Mouse (Mus musculus) heart, embryonic 15.5 days (tissue): Measurements from ENCODE around the gene Stk16. TPM values are rescaled to one million over a fixed set of nuclear protein-coding genes. Genes with fewer than 3 reads are reported as not detected.
A peak's percentile ranks its signal among the peaks of the same experiment; 100 is the strongest.

Experiments
- ATAC-seq: fragments of 200-750 bp; cut with Nextera tagmentation; replicated peaks from 2 replicates; pipeline ENCODE4 v1.8.0; 2017; ENCODE audit warnings: low read depth, moderate TSS enrichment; ENCODE audit not compliant: insufficient number of reproducible peaks, insufficient read depth, low FRiP score
- H3K27ac ChIP-seq: fragments of 300-500 bp; sonication (generic); 2 replicates; pipeline ENCODE4 v1.5.1; 2015; ENCODE audit warnings: mild to moderate bottlenecking, inconsistent platforms
- H3K27me3 ChIP-seq: fragments of 300-500 bp; sonication (generic); 2 replicates; pipeline ENCODE4 v1.6.1; 2015; ENCODE audit warnings: inconsistent platforms
- H3K36me3 ChIP-seq: fragments of 300-500 bp; sonication (generic); 2 replicates; pipeline ENCODE4 v1.6.1; 2015; ENCODE audit warnings: mild to moderate bottlenecking, inconsistent platforms
- H3K4me1 ChIP-seq: fragments of 300-500 bp; sonication (generic); replicated peaks from 2 replicates; pipeline ENCODE4 v1.6.1; 2015; ENCODE audit warnings: inconsistent platforms
- H3K4me2 ChIP-seq: fragments of 300-500 bp; sonication (generic); 2 replicates; pipeline ENCODE4 v1.6.1; 2015; ENCODE audit warnings: inconsistent platforms, mild to moderate bottlenecking, moderate library complexity
- H3K4me3 ChIP-seq: fragments of 300-500 bp; sonication (generic); 2 replicates; pipeline ENCODE4 v1.5.1; 2015; ENCODE audit warnings: mild to moderate bottlenecking, inconsistent platforms
- H3K9ac ChIP-seq: fragments of 300-500 bp; sonication (generic); 2 replicates; pipeline ENCODE4 v1.6.1; 2015; ENCODE audit warnings: mild to moderate bottlenecking, inconsistent platforms
- H3K9me3 ChIP-seq: fragments of 300-500 bp; sonication (generic); replicated peaks from 2 replicates; pipeline ENCODE4 v1.6.1; 2016; ENCODE audit warnings: inconsistent platforms
- WGBS: fragments of 180-500 bp; shearing (Covaris S2); methylation state at CpG from one replicate; pipeline ENCODE4 v1.1.7; 2015; ENCODE audit warnings: mixed read lengths; 5-methylcytosine and 5-hydroxymethylcytosine counted together
- polyA plus RNA-seq: library from polyadenylated mRNA; unstranded; fragments of >200 nt; fragmentation: Nextera tagmentation; extraction: Ambion mirVana; gene quantifications from 2 replicates; pipeline ENCODE4 v1.2.1, GENCODE M21; 2015

Stk16 gene
- polyA plus RNA-seq, 1 experiment from 2014 or later = 73.6 TPM

DNA sequence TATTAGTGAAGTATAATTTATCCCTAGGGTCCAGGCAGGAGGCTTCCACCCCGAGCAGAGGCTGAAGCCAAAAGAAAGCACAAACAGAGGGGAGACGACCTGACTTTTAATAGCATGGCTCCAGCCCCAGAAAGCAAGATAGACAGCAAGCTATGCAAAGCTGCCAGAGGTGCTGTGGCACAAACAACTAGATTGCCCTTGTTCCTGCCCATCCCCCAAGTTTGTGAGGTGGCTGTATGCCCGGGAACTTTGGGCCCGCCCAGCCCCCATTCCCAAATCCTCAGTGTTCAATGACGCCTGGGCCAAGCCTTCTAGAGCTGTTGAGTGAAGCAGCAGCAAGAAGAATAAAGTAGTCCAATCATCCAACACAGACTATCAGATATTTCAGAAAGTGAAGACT, 4.2 kb downstream of the Stk16 start:
- ATAC-seq = no peak
- H3K27ac ChIP-seq = 0 out of 2 replicates have a peak overlapping the region, but pooled peaks have one; percentile 18
- peaks cover 19% of the 10 kb centered on the region; the same call in 1 of the 2 replicates for H3K27me3 ChIP-seq
- WGBS = 61% methylated on average over 5 of the region's 5 CpGs
- H3K4me1 ChIP-seq = peaks cover 47% of the 10 kb centered on the region
- no peak overlapping the region for H3K4me3 ChIP-seq
- no peaks in the 10 kb centered on the region for H3K9me3 ChIP-seq
- no peak overlapping the region for H3K9ac ChIP-seq
- H3K4me2 ChIP-seq = no peak overlapping the region
- H3K36me3 ChIP-seq = peaks cover 29% of the 10 kb centered on the region

DNA sequence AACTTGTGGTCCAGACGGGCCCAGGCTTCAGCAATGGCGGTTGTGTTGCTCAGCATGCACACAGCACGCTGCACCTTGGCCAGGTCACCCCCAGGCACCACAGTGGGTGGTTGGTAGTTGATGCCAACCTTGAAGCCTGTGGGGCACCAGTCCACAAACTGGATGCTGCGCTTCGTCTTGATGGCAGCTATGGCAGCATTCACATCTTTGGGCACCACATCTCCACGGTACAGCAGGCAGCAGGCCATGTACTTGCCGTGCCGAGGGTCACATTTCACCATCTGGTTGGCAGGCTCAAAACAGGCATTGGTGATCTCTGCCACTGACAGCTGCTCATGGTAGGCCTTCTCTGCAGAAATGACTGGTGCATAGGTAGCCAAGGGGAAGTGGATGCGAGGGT, 5.1 kb downstream of the Stk16 start:
- WGBS = 91% methylated on average over 9 of the region's 9 CpGs
- peaks cover 24% of the 10 kb centered on the region for H3K27me3 ChIP-seq
- H3K9ac ChIP-seq = no peak overlapping the region
- H3K27ac ChIP-seq = no peak overlapping the region
- no peak overlapping the region for H3K4me2 ChIP-seq
- H3K36me3 ChIP-seq = peaks cover 29% of the 10 kb centered on the region
- no peak overlapping the region for H3K4me3 ChIP-seq
- H3K9me3 ChIP-seq = no peaks in the 10 kb centered on the region
- H3K4me1 ChIP-seq = peaks cover 42% of the 10 kb centered on the region
- no peak for ATAC-seq

DNA sequence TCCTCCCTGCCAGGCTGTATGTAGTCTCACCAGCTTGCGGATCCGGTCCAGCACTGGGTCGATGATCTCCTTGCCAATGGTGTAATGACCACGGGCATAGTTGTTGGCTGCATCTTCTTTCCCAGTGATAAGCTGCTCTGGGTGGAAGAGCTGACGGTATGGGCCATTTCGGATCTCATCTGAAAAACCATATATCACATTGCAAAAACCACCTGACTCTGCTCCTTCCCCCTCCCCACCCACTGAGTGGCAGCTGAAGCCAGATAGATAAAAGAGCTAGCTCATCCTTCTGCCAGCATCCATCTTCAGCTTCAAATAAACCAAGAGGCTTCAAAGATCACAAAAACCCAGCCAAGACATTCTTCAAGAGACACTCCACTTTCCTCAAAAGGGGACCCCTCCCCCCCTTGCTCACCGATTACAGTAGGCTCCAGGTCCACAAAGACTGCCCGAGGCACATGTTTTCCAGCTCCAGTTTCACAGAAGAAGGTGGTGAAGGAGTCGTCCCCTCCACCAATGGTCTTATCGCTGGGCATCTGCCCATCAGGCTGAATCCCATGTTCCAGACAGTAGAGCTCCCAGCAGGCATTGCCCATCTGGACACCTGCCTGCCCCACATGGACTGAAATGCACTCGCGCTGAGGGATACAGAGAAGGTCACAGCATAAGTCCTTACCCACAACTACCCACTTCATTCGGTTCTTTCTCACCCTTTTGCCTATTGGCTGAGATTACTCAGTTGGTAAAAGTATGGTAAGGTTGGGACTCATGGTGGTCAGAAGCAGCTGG, 6.4 kb downstream of the Stk16 start:
- peaks cover 29% of the 10 kb centered on the region for H3K36me3 ChIP-seq
- peaks cover 32% of the 10 kb centered on the region for H3K4me1 ChIP-seq
- 68% methylated on average over 13 of the region's 13 CpGs for WGBS
- ATAC-seq = no peak
- H3K4me3 ChIP-seq = peak overlapping the region; percentile 72; the same call in 1 of the 2 replicates
- H3K9ac ChIP-seq = no peak overlapping the region
- peak overlapping the region; percentile 98 for H3K4me2 ChIP-seq
- H3K9me3 ChIP-seq = no peaks in the 10 kb centered on the region
- H3K27me3 ChIP-seq = peaks cover 31% of the 10 kb centered on the region
- no peak overlapping the region for H3K27ac ChIP-seq

DNA sequence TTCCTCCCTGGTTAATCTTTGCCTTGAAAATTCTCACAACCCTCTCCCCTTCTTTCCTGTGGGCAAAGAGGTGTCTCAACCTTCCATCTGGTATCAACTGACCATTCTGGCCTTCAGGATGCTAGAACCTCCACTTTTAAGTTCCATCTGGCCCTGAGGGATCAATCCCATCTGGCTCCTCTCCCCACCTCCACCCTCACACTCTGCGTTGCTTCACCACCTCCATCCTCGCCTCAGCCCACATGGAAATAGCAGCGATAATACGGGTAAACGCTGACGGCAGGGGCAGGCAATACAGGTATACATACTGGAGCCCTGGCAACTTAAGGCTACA, 7.2 kb downstream of the Stk16 start:
- WGBS = under 1% methylated on average over 6 of the region's 6 CpGs
- ATAC-seq = no peak
- H3K27me3 ChIP-seq = peaks cover 31% of the 10 kb centered on the region
- H3K4me2 ChIP-seq = peak overlapping the region; percentile 98
- H3K27ac ChIP-seq = peak overlapping the region; percentile 38; the same call in 1 of the 2 replicates
- H3K36me3 ChIP-seq = peaks cover 26% of the 10 kb centered on the region
- no peaks in the 10 kb centered on the region for H3K9me3 ChIP-seq
- peaks cover 26% of the 10 kb centered on the region for H3K4me1 ChIP-seq
- H3K4me3 ChIP-seq = peak overlapping the region; percentile 72
- peak overlapping the region; percentile 67 for H3K9ac ChIP-seq

DNA sequence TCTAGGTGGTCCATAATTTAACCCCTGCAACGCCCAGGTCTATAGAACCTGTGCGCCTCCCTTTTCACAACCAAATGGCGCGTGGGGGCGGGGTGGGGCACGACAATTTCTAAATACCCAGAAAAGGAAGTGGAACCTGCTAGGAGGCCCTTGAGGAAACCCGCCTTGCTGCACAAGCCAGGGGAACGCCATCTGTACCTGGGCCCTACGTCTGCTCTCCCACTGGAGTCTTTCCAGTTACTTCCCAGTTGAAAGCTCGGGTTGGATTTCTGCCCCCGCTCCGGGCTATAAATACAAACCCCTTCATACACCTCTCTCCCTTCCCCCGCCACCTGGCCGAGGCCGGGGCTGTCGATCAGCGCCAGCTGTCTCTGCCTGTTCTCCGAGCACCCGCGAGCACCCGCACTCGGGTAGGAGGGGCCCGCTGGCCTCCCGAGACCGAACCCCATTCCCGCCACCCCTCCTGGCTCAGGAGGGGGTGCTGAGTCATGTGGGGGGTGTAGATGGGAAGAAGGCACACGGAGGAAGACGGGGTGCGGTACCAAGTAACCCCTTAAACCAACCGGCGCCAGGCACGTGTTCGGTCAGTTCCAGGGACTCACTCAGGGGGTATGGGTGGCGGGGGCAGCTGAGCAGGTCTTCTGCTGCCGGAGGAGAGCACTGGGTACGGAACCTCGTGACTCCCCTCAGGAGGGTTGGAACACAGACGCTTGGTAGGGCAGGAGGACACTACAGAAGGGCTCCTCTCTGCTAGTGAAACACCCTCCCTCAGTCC, 7.8 kb downstream of the Stk16 start:
- peaks cover 31% of the 10 kb centered on the region for H3K27me3 ChIP-seq
- ATAC-seq = peak; percentile 54
- WGBS = 2% methylated on average over 38 of the region's 38 CpGs
- peaks cover 23% of the 10 kb centered on the region for H3K36me3 ChIP-seq
- peak overlapping the region; percentile 98 for H3K4me2 ChIP-seq
- peak overlapping the region; percentile 67 for H3K9ac ChIP-seq
- H3K4me3 ChIP-seq = peak overlapping the region; percentile 72
- peak overlapping the region; percentile 38 for H3K27ac ChIP-seq
- peaks cover 26% of the 10 kb centered on the region for H3K4me1 ChIP-seq
- H3K9me3 ChIP-seq = no peaks in the 10 kb centered on the region

DNA sequence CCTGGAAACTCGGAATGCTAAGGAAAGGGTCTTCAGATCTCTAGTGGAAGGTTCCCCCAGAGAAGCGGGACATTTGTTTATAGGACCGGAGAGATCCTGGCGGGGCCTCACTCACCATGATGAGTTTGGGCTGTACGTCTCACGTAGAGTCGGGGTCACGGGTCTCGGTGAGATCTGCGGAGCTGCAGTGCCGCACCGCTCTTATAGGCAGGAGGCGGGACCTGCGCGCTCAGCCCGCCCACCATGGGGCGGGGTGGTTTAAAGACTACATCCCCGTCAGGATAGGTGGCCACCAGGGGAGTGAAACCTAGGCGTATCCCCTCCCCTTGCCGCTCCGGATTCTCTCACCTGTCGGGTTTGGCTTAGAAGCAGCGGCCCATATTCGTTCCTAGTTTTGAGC, 8.4 kb downstream of the Stk16 start:
- H3K4me2 ChIP-seq = peak overlapping the region; percentile 98
- peak; percentile 87 for ATAC-seq
- H3K4me1 ChIP-seq = peaks cover 26% of the 10 kb centered on the region
- WGBS = 0% methylated on average over 24 of the region's 24 CpGs
- no peaks in the 10 kb centered on the region for H3K9me3 ChIP-seq
- peak overlapping the region; percentile 67 for H3K9ac ChIP-seq
- peak overlapping the region; percentile 72 for H3K4me3 ChIP-seq
- H3K27me3 ChIP-seq = peaks cover 31% of the 10 kb centered on the region
- H3K36me3 ChIP-seq = peaks cover 17% of the 10 kb centered on the region
- H3K27ac ChIP-seq = peak overlapping the region; percentile 38

DNA sequence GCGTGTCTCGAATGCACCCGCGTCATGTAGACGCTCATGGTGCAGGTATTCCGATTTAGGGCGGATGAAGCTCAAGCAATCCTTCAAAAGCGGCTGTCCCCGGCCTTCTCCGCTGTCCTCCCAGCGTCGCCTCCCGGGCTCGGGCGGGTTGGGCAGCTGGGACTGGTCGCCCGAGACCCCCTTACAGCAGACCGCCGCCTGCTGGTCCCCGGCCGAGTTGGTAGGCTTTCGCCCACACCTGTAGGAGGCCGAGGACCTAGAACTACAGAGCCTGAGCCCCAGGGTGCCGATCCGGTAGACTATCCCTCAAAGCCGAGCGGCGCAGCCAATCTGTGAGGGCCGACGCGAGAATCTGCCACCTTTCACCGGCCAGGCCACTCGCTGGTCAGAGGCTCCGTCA, 8.9 kb downstream of the Stk16 start, which contains the start of gene Tuba4a:
Tuba4a (minus strand) TSS at position 335 of the 400 bp plus-strand sequence.
- peaks cover 13% of the 10 kb centered on the region; the same call in 1 of the 2 replicates for H3K36me3 ChIP-seq
- no peaks in the 10 kb centered on the region for H3K9me3 ChIP-seq
- peak within 1 kb of the TSS; percentile 38 for H3K27ac ChIP-seq
- H3K27me3 ChIP-seq = peaks cover 31% of the 10 kb centered on the region
- H3K4me1 ChIP-seq = peaks cover 24% of the 10 kb centered on the region
- peak; percentile 48 for ATAC-seq
- WGBS = 2% methylated on average over 34 of the region's 34 CpGs
- H3K4me3 ChIP-seq = peak within 1 kb of the TSS; percentile 72
- H3K9ac ChIP-seq = peak within 1 kb of the TSS; percentile 67
- H3K4me2 ChIP-seq = peak within 1 kb of the TSS; percentile 98

DNA sequence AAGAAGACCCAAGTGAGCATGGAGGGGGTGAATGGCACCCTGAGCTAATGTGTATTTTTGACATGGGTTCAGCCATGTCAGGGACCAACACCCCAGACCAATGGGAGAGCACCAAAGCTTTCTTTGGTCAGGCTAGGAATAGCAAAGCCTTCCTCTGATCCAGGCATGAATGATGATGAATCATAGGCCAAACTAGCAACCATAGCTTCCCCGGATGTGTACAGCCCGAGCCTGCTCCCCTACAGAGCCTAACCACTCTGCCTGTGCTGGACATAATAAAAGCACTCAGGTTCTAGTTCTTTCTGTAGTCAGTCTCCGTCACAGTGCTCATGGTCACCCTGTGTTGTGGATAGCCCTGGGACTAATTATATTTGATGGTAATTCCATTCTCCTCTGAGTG, 10.9 kb downstream of the Stk16 start:
- Histone ChIP-seq H3K4me2 (no peak overlapping the region), H3K4me3 (no peak overlapping the region), H3K9ac (no peak overlapping the region), H3K9me3 (no peaks in the 10 kb centered on the region), H3K27ac (no peak overlapping the region), H3K27me3 (peaks cover 31% of the 10 kb centered on the region), H3K4me1 (peaks cover 22% of the 10 kb centered on the region), H3K36me3 (no peaks in the 10 kb centered on the region)
- no peak for ATAC-seq
- 70% methylated on average over 3 of the region's 3 CpGs for WGBS

DNA sequence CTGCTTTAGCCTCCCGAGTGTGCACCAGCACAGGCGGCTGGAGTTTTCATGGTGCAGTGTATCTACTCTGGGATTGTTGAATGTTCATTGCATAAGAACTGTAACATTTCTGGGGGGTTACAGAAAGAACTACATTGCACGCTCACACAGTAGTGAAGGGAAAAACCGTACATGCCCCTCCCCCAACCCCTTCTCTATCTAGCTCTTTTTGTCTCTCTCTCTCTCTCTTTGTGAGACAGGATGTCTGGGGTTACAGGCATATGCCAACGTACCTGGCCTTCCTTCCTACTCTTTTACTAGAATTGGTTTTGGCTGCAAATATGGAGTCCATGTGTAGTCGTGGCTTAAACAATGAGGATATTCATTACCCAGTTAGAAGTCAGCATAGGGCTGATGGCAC, 12.3 kb downstream of the Stk16 start:
- 61% methylated on average over 6 of the region's 6 CpGs for WGBS
- H3K27ac ChIP-seq = no peak overlapping the region
- no peaks in the 10 kb centered on the region for H3K36me3 ChIP-seq
- peaks cover 27% of the 10 kb centered on the region for H3K4me1 ChIP-seq
- no peak for ATAC-seq
- H3K4me2 ChIP-seq = no peak overlapping the region
- H3K9ac ChIP-seq = no peak overlapping the region
- H3K27me3 ChIP-seq = peaks cover 27% of the 10 kb centered on the region
- no peaks in the 10 kb centered on the region for H3K9me3 ChIP-seq
- H3K4me3 ChIP-seq = no peak overlapping the region

DNA sequence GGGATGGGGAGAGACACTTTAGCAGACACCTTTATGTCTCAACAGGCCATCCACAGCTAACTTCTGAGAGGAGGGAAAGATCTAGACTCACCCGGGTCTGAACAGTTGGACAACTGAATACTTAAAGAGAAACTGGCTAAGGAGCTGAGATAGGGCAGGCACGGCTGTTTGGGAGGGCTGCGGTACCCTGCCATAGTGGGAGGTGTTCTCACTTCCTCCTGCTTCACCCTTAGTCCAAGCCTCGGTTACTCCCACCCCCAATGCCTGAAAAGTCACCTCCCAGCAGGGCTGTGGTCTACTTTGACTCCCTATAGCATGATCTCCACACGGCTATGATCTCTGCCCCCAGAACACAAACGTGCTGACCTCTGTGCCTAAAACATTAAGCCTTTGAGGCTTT, 12.9 kb downstream of the Stk16 start:
- Histone ChIP-seq H3K4me3 (no peak overlapping the region), H3K27ac (no peak overlapping the region), H3K4me1 (peaks cover 21% of the 10 kb centered on the region), H3K9ac (no peak overlapping the region), H3K9me3 (no peaks in the 10 kb centered on the region), H3K36me3 (no peaks in the 10 kb centered on the region), H3K27me3 (peaks cover 25% of the 10 kb centered on the region), H3K4me2 (no peak overlapping the region)
- WGBS = 31% methylated on average over 6 of the region's 6 CpGs
- no peak for ATAC-seq

DNA sequence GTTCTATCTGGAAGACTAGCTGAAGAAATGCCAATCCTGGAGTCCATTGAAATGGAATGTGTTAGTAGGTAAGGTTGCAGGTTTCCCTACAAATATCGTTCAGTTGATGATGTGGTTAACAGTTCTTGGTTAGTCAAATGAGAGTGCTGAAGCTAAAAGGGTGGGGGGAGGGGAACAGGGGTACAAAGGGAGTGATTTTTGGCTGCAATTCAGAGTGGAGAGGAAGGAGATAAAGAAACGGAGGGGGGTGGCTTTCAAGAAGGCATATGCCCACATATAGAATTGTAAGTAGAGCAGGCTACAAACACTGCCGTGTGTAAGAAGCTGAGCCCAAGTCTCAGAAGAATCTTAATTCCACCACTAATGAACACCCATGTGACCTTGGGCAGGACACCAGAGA, 14.8 kb downstream of the Stk16 start:
- Histone ChIP-seq H3K4me1 (peaks cover 8% of the 10 kb centered on the region), H3K4me2 (no peak overlapping the region), H3K9me3 (no peaks in the 10 kb centered on the region), H3K36me3 (no peaks in the 10 kb centered on the region), H3K4me3 (no peak overlapping the region), H3K27me3 (peaks cover 10% of the 10 kb centered on the region), H3K27ac (no peak overlapping the region), H3K9ac (no peak overlapping the region)
- no peak for ATAC-seq
- 31% methylated on average over 3 of the region's 3 CpGs for WGBS
